Mouse (Mus musculus) adrenal gland, postnatal 4 days (tissue): ENCODE results near the gene Tfb1m. TPM values are rescaled to one million over a fixed set of nuclear protein-coding genes. Genes with fewer than 3 reads are reported as not detected.

Experiments
- DNase-seq, 2 experiments: peaks; one replicate each; pipeline ENCODE4 v3.0.0; 2021 to 2022; ENCODE audit warnings: low spot score in 2 of 2, mixed read lengths in 2 of 2
- total RNA-seq, 2 experiments: library from RNA; stranded (reverse); gene quantifications; 2 replicates each; pipeline ENCODE4 v1.2.3; 2021

The Tfb1m gene
- total RNA-seq, 2 experiments from 2014 or later, result 12.4 to 13.0 TPM

DNA sequence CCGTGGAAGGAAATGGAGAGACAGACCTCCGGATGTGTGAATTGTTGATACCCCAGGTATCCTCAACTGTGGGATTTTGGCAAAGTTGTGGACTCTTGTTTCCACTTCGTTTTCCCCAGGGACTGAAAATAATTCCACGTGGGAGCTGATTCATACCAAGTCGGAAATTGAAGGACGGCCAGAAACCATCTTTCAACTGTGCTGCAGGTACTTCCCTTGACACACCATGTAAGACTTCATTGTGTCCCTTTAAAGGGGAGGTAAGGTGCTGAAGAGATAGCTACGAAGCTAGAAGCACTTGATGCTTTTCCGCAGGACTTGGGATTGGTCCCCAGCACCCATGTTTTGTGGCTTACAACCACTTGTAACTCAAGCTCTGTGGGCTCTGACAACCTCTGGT lies 41.7 kb downstream of the Tfb1m start:
- no peak for DNase-seq

DNA sequence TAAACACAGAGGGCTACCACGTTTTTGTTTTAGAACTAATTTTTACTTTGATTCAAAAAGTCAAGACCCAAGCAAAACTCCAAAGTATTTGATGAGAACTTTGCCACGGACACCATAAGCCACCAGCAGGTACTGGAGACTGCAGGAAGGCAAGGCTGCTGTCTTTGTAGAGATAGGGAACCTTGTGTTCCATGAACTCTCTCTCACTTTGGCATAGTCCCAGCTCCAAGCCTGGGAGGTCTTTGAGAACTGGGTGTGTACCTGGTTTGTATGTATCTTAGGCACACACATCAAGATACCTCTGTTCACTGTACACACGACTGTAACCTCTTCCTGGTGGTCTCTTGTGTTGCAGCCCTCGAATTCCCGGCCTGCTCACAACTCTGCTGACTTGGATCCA lies 43.3 kb downstream of the Tfb1m start:
- no peak for DNase-seq

DNA sequence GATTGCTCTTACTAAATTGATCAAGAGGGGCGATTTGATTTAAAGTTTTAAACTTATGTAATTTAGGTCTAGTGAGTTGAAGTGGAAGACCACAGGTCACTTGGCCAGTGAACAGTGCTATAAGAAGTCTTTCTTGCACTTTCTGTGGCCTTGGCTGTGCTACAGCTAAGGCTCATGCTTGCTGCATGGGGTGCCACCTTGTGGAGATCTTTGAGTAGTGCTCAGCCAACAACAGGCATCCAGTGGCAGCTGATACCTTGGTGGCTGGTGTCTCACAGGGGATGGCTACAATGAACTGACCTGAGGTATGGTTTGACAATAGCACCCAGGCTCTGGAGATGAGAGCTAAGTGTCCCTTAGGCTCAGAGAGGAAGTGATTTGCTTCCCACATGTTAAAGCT lies 47.7 kb downstream of the Tfb1m start:
- DNase-seq, result peak in 1 of 2 experiments; percentile 31

GRCm38 (mm10) chr17:3506508-3506907 lies 51.1 kb downstream of the Tfb1m start:
- no peak for DNase-seq

DNA sequence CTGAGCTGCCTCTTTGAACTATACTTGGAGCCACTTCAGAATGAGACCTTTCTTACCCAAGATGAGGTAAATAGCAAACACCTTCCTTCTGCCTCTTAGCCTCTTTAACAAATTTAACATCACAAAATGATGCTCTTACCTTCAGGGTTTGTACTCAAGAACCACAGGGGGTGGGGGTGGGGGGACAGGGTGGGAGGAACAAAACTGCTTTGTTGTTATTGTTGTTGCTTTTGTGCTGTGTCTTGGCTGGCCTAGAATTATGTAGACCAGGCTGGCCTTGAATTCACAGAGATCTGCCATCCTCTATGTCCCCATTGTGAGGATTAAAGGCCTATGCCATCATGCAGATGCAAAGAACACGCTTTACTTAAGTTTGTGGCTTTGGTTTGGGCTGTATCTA lies 51.9 kb downstream of the Tfb1m start:
- DNase-seq, result no peak

GRCm38 (mm10) chr17:3500936-3501335 lies 56.6 kb downstream of the Tfb1m start:
- DNase-seq, result no peak

DNA sequence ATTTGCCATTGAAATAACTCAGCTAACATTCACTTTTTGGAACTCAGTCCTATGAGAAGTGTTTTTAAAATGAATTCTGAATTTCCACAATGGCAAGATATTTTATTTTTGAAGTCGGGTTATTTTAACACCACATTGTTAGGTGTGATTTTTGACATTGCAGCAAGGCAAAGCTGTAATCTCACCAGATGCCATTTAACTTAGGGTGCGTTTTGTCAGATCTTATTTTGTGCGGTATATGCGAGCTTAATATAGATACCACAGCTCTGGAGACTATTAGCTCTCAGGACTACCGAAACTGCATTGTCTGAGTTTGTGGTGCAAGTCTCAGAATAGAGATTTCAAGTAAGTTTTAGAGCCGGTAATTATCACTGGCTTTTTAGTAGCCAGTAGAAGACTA lies 57.5 kb downstream of the Tfb1m start:
- DNase-seq, result no peak

DNA sequence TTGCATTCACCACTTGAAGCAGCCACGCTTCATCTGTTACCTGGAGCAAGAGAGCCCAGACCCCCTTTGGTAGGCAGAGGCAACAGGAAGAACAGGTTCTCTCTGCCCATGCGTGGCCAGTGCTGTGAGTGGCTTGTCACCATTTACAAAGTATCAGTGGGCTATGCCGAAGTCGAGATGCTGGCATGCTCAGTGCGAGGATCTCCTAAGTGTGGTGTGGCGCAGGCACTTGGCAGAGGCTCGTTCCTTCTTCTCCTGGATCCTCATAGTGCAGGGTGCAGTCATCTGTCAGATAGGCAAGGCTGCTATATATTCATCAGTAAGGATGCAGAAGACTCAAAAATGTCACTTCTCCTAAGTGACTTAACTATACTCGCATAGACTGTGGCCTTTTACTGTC lies 58.1 kb downstream of the Tfb1m start:
- no peak for DNase-seq

DNA sequence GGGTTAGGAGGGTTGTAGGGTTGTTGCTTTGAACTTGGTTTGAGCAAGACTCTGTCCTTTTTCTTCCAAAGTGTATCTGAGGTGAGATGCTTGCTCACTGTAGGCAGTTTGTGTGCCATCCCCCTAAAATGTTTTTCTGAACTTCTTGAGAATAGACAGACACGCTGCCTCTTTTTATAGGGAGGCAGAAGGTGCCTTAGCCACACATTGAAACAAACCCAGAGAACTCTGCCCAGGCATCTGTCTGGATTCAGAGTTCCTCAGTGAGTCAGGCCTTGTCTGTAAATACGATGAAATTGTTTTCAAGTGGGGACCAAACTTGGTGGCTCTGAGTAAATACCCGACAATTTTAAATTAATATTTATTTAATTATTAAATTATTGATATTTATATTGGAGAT lies 59.0 kb downstream of the Tfb1m start:
- no peak for DNase-seq

- peak in 1 of 2 experiments; percentile 19 for DNase-seq
Measured at GRCm38 (mm10) chr17:3498086-3498485, 59.5 kb downstream of the Tfb1m start.

- DNase-seq, result no peak
Measured at GRCm38 (mm10) chr17:3496080-3496479, 61.5 kb downstream of the Tfb1m start.

GRCm38 (mm10) chr17:3495576-3495975 lies 62.0 kb downstream of the Tfb1m start:
- DNase-seq, result no peak

- no peak for DNase-seq
Measured at GRCm38 (mm10) chr17:3491667-3492066, 65.9 kb downstream of the Tfb1m start.

- no peak for DNase-seq
Measured at GRCm38 (mm10) chr17:3491065-3491464, 66.5 kb downstream of the Tfb1m start.

DNA sequence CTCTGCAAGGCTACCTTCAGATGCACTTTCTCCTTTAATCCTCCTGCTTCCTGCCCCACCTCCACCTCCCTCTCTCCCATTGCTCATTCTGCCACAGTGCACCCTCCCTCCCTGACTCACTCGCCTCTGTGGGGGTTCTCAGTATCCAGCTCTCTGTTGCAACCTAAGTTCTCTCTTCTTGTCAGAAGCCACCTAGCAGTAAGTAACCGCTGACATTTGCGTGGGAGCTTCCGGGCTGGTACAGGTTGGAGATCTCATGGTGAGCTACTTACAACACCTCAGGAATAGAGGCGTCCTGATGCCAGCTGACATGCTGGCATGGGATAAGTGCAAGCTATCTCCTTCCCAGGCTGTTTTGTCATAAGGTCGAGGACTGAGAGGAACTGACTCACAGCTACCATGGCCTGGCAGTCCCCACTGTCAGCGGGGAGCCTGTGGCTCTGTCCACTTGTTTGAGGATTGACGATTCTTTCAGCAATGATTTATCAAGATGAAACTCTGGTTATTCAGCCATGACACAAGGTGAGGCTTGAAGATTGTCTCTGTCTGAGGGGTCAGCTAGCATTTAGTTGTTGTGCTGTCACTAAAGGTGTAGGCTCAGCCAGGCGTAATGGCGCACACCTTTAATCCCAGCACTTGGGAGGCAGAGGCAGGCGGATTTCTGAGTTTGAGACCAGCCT lies 67.2 kb downstream of the Tfb1m start:
- no peak for DNase-seq

- no peak for DNase-seq
Measured at GRCm38 (mm10) chr17:3487721-3488601, 69.6 kb downstream of the Tfb1m start.

DNA sequence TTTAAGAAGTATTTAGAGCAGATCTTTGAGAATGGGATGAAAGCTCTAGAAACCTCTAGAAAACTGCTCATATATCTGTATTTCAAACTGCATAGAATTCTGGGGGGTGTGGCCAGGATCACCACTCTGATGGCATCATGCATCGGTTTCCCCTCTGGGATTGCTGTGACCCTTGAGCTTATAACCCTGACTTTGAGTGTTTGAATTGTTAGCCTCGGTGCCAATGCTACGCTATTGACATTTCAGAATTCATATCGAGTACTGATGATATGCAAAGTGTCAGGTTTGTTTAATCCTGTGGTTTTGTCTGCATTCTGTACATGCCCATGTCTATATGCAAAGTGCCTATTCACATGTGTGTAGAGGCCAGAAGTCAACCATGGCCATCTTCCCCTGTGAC lies 70.4 kb downstream of the Tfb1m start:
- DNase-seq, result no peak

- peak in 1 of 2 experiments; percentile 31 for DNase-seq
Measured at GRCm38 (mm10) chr17:3485851-3486250, 71.7 kb downstream of the Tfb1m start.

- no peak for DNase-seq
Measured at GRCm38 (mm10) chr17:3483091-3483490, 74.5 kb downstream of the Tfb1m start.

GRCm38 (mm10) chr17:3481576-3482575 lies 75.7 kb downstream of the Tfb1m start:
- DNase-seq, result no peak

DNA sequence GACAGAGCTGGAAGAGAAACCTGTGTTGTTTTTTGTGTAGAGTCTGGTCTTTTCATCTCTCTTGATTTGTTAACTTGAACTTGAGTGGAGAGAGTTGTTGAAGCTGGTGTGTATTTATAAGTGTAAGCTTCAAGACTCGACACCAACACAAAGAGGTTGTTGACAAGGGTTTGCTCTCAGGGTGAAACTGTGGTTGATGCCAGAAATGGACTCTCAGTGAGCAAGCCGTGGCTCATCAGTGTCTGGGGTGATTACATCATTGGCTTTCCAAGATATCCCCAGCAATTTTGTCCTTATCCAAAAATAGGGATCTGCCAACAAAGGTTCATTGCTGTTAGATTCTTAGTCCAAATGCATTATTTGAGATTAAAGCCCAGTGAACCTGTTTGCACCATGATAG lies 81.0 kb downstream of the Tfb1m start:
- no peak for DNase-seq
